Mouse (Mus musculus) embryonic facial prominence, embryonic 11.5 days (tissue): ENCODE measurements around the gene Bpifb6. TPM values are rescaled to one million over a fixed set of nuclear protein-coding genes. Genes with fewer than 3 reads are reported as not detected.

ENCODE experiments used
- ATAC-seq: fragments of 200-750 bp; cut with Nextera tagmentation; replicated peaks from 2 replicates; pipeline ENCODE4 v1.8.0; 2017; ENCODE audit warnings: low read depth; ENCODE audit not compliant: insufficient number of reproducible peaks, low FRiP score, low TSS enrichment
- DNase-seq: peaks from one replicate; pipeline ENCODE4 v3.0.0-alpha.2; 2015; ENCODE audit warnings: low spot score
- H3K27ac ChIP-seq: fragments of 300-500 bp; sonication (generic); replicated peaks from 2 replicates; pipeline ENCODE4 v1.5.1; 2014; ENCODE audit warnings: mild to moderate bottlenecking, low read depth, low read length, control low read depth
- H3K27me3 ChIP-seq: fragments of 300-500 bp; sonication (generic); 2 replicates; pipeline ENCODE4 v1.6.1; 2014; ENCODE audit warnings: mild to moderate bottlenecking, low read length, moderate library complexity, mixed read lengths; ENCODE audit not compliant: control insufficient read depth, insufficient read depth
- H3K36me3 ChIP-seq: fragments of 300-500 bp; sonication (generic); replicated peaks from 2 replicates; pipeline ENCODE4 v1.6.1; 2014; ENCODE audit warnings: low read depth, mild to moderate bottlenecking, low read length, moderate library complexity, mixed read lengths; ENCODE audit not compliant: control insufficient read depth, insufficient read depth
- H3K4me1 ChIP-seq: fragments of 300-500 bp; sonication (generic); 2 replicates; pipeline ENCODE4 v1.6.1; 2014; ENCODE audit warnings: low read length, mixed read lengths; ENCODE audit not compliant: control insufficient read depth, insufficient read depth
- H3K4me2 ChIP-seq: fragments of 300-500 bp; sonication (generic); 2 replicates; pipeline ENCODE4 v1.6.1; 2014; ENCODE audit warnings: low read depth, mild to moderate bottlenecking, control low read depth, low read length, moderate library complexity
- H3K4me3 ChIP-seq: fragments of 300-500 bp; sonication (generic); 2 replicates; pipeline ENCODE4 v1.5.1; 2014; ENCODE audit warnings: low read depth, low read length, control low read depth
- H3K9ac ChIP-seq: fragments of 300-500 bp; sonication (generic); replicated peaks from 2 replicates; pipeline ENCODE4 v1.6.1; 2014; ENCODE audit warnings: mild to moderate bottlenecking, control low read depth, low read length
- H3K9me3 ChIP-seq: fragments of 300-500 bp; sonication (generic); replicated peaks from 2 replicates; pipeline ENCODE4 v1.6.1; 2016; ENCODE audit warnings: mild to moderate bottlenecking, low read length, inconsistent platforms, mixed read lengths; ENCODE audit not compliant: control insufficient read depth
- WGBS: fragments of 180-500 bp; shearing (Covaris S2); extraction: QIAGEN DNeasy Blood & Tissue Kit; methylation state at CpG from one replicate; pipeline ENCODE4 v1.1.7; 2014; 5-methylcytosine and 5-hydroxymethylcytosine counted together
- polyA plus RNA-seq: library from polyadenylated mRNA; unstranded; fragments of >200 nt; fragmentation: Nextera tagmentation; extraction: Ambion mirVana; gene quantifications from 2 replicates; pipeline ENCODE4 v1.2.1, GENCODE M21; 2014

Gene Bpifb6
- not detected in 2 replicates for polyA plus RNA-seq

- H3K9ac ChIP-seq: no peak within 1 kb of the TSS
- no peak within 1 kb of the TSS for H3K4me3 ChIP-seq
- H3K36me3 ChIP-seq: no peaks in the 10 kb centered on the region
- H3K9me3 ChIP-seq: no peaks in the 10 kb centered on the region
- no peak for DNase-seq
- ATAC-seq: no peak
- H3K27ac ChIP-seq: no peak within 1 kb of the TSS
- no peak within 1 kb of the TSS for H3K4me2 ChIP-seq
- 71% methylated on average over 4 of the region's 4 CpGs for WGBS
- H3K4me1 ChIP-seq: no peaks in the 10 kb centered on the region
- H3K27me3 ChIP-seq: no peaks in the 10 kb centered on the region
These were observed at the start of gene Bpifb6 for GRCm38 (mm10) chr2:153900088-153900487. Bpifb6 (plus strand) TSS chr2:153900388.

- no peak for ATAC-seq
- no peak overlapping the region for H3K4me2 ChIP-seq
- no peak overlapping the region for H3K9ac ChIP-seq
- peak; percentile 67 for DNase-seq
- 59% methylated on average over 4 of the region's 4 CpGs for WGBS
- H3K27me3 ChIP-seq: no peaks in the 10 kb centered on the region
- no peak overlapping the region for H3K4me3 ChIP-seq
- no peak overlapping the region for H3K27ac ChIP-seq
- H3K9me3 ChIP-seq: no peaks in the 10 kb centered on the region
- H3K4me1 ChIP-seq: no peaks in the 10 kb centered on the region
- no peaks in the 10 kb centered on the region for H3K36me3 ChIP-seq
These were observed 49.2 kb upstream of the Bpifb6 start for GRCm38 (mm10) chr2:153851030-153851360.

GRCm38 (mm10) chr2:153853544-153853943 lies 46.6 kb upstream of the Bpifb6 start:
- H3K27ac ChIP-seq: no peak overlapping the region
- DNase-seq (no peak), ATAC-seq (peak; percentile 39; the same call in 1 of the 2 replicates)
- H3K36me3 ChIP-seq: no peaks in the 10 kb centered on the region
- no peaks in the 10 kb centered on the region for H3K4me1 ChIP-seq
- WGBS: 15% methylated on average over 5 of the region's 5 CpGs
- H3K9me3 ChIP-seq: no peaks in the 10 kb centered on the region
- no peak overlapping the region for H3K9ac ChIP-seq
- H3K4me3 ChIP-seq: no peak overlapping the region
- H3K27me3 ChIP-seq: no peaks in the 10 kb centered on the region
- H3K4me2 ChIP-seq: no peak overlapping the region

GRCm38 (mm10) chr2:153859581-153859980 lies 40.6 kb upstream of the Bpifb6 start:
- DNase-seq: no peak
- H3K4me2 ChIP-seq: no peak overlapping the region
- no peaks in the 10 kb centered on the region for H3K27me3 ChIP-seq
- no peaks in the 10 kb centered on the region for H3K4me1 ChIP-seq
- H3K36me3 ChIP-seq: no peaks in the 10 kb centered on the region
- no peak overlapping the region for H3K27ac ChIP-seq
- no peak overlapping the region for H3K9ac ChIP-seq
- no peaks in the 10 kb centered on the region for H3K9me3 ChIP-seq
- no peak for ATAC-seq
- no peak overlapping the region for H3K4me3 ChIP-seq
- 57% methylated on average over 2 of the region's 2 CpGs for WGBS

GRCm38 (mm10) chr2:153860315-153860714 lies 39.9 kb upstream of the Bpifb6 start:
- H3K9me3 ChIP-seq: no peaks in the 10 kb centered on the region
- H3K27me3 ChIP-seq: no peaks in the 10 kb centered on the region
- no peaks in the 10 kb centered on the region for H3K4me1 ChIP-seq
- H3K27ac ChIP-seq: no peak overlapping the region
- no peak overlapping the region for H3K4me3 ChIP-seq
- no peak overlapping the region for H3K4me2 ChIP-seq
- WGBS: 90% methylated on average over 11 of the region's 11 CpGs
- no peak overlapping the region for H3K9ac ChIP-seq
- ATAC-seq (no peak), DNase-seq (no peak)
- H3K36me3 ChIP-seq: no peaks in the 10 kb centered on the region

- no peak for DNase-seq
- Histone ChIP-seq H3K4me1 (no peaks in the 10 kb centered on the region), H3K4me2 (no peak overlapping the region), H3K27me3 (no peaks in the 10 kb centered on the region), H3K9me3 (no peaks in the 10 kb centered on the region), H3K36me3 (no peaks in the 10 kb centered on the region), H3K9ac (no peak overlapping the region), H3K27ac (no peak overlapping the region), H3K4me3 (no peak overlapping the region)
- ATAC-seq: no peak
- 76% methylated on average over 3 of the region's 3 CpGs for WGBS
These were observed 39.5 kb upstream of the Bpifb6 start for GRCm38 (mm10) chr2:153860715-153861114.

GRCm38 (mm10) chr2:153861960-153862359 lies 38.2 kb upstream of the Bpifb6 start:
- H3K36me3 ChIP-seq: no peaks in the 10 kb centered on the region
- DNase-seq (no peak), ATAC-seq (no peak)
- H3K4me1 ChIP-seq: no peaks in the 10 kb centered on the region
- 88% methylated on average over 3 of the region's 3 CpGs for WGBS
- H3K27ac ChIP-seq: no peak overlapping the region
- no peak overlapping the region for H3K4me2 ChIP-seq
- H3K9ac ChIP-seq: no peak overlapping the region
- H3K27me3 ChIP-seq: no peaks in the 10 kb centered on the region
- H3K4me3 ChIP-seq: no peak overlapping the region
- no peaks in the 10 kb centered on the region for H3K9me3 ChIP-seq

- H3K36me3 ChIP-seq: no peaks in the 10 kb centered on the region
- no peak within 1 kb of the TSS for H3K4me2 ChIP-seq
- H3K9ac ChIP-seq: no peak within 1 kb of the TSS
- no peaks in the 10 kb centered on the region for H3K27me3 ChIP-seq
- ATAC-seq: no peak
- no peak within 1 kb of the TSS for H3K27ac ChIP-seq
- H3K4me1 ChIP-seq: no peaks in the 10 kb centered on the region
- no peak within 1 kb of the TSS for H3K4me3 ChIP-seq
- no peaks in the 10 kb centered on the region for H3K9me3 ChIP-seq
- DNase-seq: no peak
- WGBS: 92% methylated on average over 4 of the region's 4 CpGs
These were observed 29.2 kb upstream of the Bpifb6 start, which contains the start of gene Sun5 for GRCm38 (mm10) chr2:153870984-153871383. Sun5 (minus strand) TSS chr2:153871084.
